Mouse (Mus musculus) bone marrow, adult 2 months (tissue): Measurements from ENCODE around the gene Hoxc5.

ENCODE experiments used
- CTCF ChIP-seq: fragments of 200-500 bp; IDR thresholded peaks from 2 replicates; pipeline ENCODE4 v1.5.1; 2011; ENCODE audit warnings: low read length, control low read depth; ENCODE audit not compliant: control insufficient read depth, insufficient read depth
- POLR2A ChIP-seq: fragments of 200-500 bp; IDR thresholded peaks from 2 replicates; pipeline ENCODE4 v1.6.1; 2011; ENCODE audit warnings: low read depth, mild to moderate bottlenecking, control low read depth, low read length, borderline replicate concordance; ENCODE audit not compliant: control insufficient read depth

DNA sequence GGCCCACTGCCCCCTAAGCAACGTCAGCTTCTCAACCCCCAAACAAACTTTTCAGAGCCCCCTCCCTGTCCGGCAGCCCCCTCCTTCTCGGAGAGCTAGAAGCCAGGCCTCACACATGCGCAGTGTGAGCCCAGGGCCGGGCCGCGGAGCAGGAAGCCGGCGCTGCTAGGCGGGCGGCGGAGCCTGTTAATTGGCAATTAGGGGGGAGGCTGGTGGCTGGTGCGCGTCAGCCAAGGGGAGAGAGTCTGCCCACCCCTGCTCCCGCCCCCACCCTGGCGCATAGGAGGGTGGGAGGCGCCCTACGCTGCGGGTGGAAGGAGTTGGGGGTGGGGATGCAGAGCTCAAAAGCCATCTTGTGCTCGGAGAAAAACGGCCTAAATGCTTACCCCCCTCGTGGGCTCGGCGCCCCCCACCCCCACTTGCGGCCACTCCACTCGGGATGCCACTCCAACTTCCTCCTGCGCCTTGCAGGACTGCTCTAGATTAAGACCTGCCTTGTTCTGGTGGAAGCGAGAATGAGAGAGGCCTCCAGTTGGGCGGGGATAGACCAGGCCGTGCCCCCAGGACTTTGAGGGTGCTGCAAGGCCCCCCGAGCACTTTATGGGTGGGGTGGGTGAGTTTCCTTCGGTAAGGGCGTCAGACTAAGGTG lies 32.1 kb downstream of the Hoxc5 start:
- TF ChIP-seq CTCF: no peak
- TF ChIP-seq POLR2A: no peak
